Mouse (Mus musculus) midbrain, embryonic 14.5 days (tissue): ENCODE results near the gene Ptprj. TPM values are rescaled to one million over a fixed set of nuclear protein-coding genes. Genes with fewer than 3 reads are reported as not detected.

Experiments
- ATAC-seq: fragments of 200-750 bp; cut with Nextera tagmentation; 2 replicates; pipeline ENCODE4 v1.8.0; 2017; ENCODE audit warnings: moderate number of reproducible peaks, moderate library complexity; ENCODE audit not compliant: low FRiP score, low TSS enrichment
- DNase-seq: peaks from one replicate; pipeline ENCODE4 v3.0.0-alpha.2; 2015
- H3K27ac ChIP-seq: fragments of 300-500 bp; sonication (generic); replicated peaks from 2 replicates; pipeline ENCODE4 v1.5.1; 2014; ENCODE audit warnings: mild to moderate bottlenecking, low read depth, low read length, moderate library complexity
- H3K27me3 ChIP-seq: fragments of 300-500 bp; sonication (generic); 2 replicates; pipeline ENCODE4 v1.6.1; 2014; ENCODE audit warnings: low read length, control low read depth, mixed read lengths; ENCODE audit not compliant: control insufficient read depth, insufficient read depth
- H3K36me3 ChIP-seq: fragments of 300-500 bp; sonication (generic); 2 replicates; pipeline ENCODE4 v1.6.1; 2014; ENCODE audit warnings: low read length, control low read depth; ENCODE audit not compliant: control insufficient read depth, insufficient read depth
- H3K4me1 ChIP-seq: fragments of 300-500 bp; sonication (generic); 2 replicates; pipeline ENCODE4 v1.6.1; 2014; ENCODE audit warnings: mild to moderate bottlenecking, antibody characterized with exemption, low read length, control low read depth; ENCODE audit not compliant: control insufficient read depth, insufficient read depth
- H3K4me2 ChIP-seq: fragments of 300-500 bp; sonication (generic); 2 replicates; pipeline ENCODE4 v1.6.1; 2014; ENCODE audit warnings: mild to moderate bottlenecking, low read length, moderate library complexity
- H3K4me3 ChIP-seq: fragments of 300-500 bp; sonication (generic); replicated peaks from 2 replicates; pipeline ENCODE4 v1.5.1; 2014; ENCODE audit warnings: low read depth, low read length
- H3K9ac ChIP-seq: fragments of 300-500 bp; sonication (generic); replicated peaks from 2 replicates; pipeline ENCODE4 v1.6.1; 2014; ENCODE audit warnings: mild to moderate bottlenecking, low read length, moderate library complexity
- H3K9me3 ChIP-seq: fragments of 300-500 bp; sonication (generic); 2 replicates; pipeline ENCODE4 v1.6.1; 2016; ENCODE audit warnings: low read length, control low read depth, mixed read lengths; ENCODE audit not compliant: control insufficient read depth
- WGBS: fragments of 180-500 bp; shearing (Covaris S2); extraction: QIAGEN DNeasy Blood & Tissue Kit; methylation state at CpG from one replicate; pipeline ENCODE4 v1.1.7; 2014; 5-methylcytosine and 5-hydroxymethylcytosine counted together
- polyA plus RNA-seq: library from polyadenylated mRNA; unstranded; fragments of >200 nt; fragmentation: Nextera tagmentation; extraction: Ambion mirVana; gene quantifications from 2 replicates; pipeline ENCODE4 v1.2.1, GENCODE M21; 2014

Ptprj gene
- polyA plus RNA-seq, 1 experiment from 2014 or later, result 7.1 TPM

- no peak for ATAC-seq
- no peak overlapping the region for H3K27ac ChIP-seq
- no peak overlapping the region for H3K4me3 ChIP-seq
- H3K36me3 ChIP-seq, result no peaks in the 10 kb centered on the region
- no peak overlapping the region for H3K4me2 ChIP-seq
- H3K9me3 ChIP-seq, result no peaks in the 10 kb centered on the region
- no peak overlapping the region for H3K9ac ChIP-seq
- DNase-seq, result peak; percentile 32
- no peaks in the 10 kb centered on the region for H3K4me1 ChIP-seq
- 37% methylated on average over 5 of the region's 5 CpGs for WGBS
- no peaks in the 10 kb centered on the region for H3K27me3 ChIP-seq
These were observed 35.2 kb downstream of the Ptprj start for GRCm38 (mm10) chr2:90545261-90545660.

GRCm38 (mm10) chr2:90543989-90544388 is 36.5 kb downstream of the Ptprj start:
- no peaks in the 10 kb centered on the region for H3K4me1 ChIP-seq
- H3K36me3 ChIP-seq, result no peaks in the 10 kb centered on the region
- whole genome bisulfite sequencing, result 93% methylated on average over 3 of the region's 3 CpGs
- no peak overlapping the region for H3K27ac ChIP-seq
- H3K27me3 ChIP-seq, result no peaks in the 10 kb centered on the region
- H3K4me2 ChIP-seq, result no peak overlapping the region
- ATAC-seq (no peak), DNase-seq (no peak)
- H3K4me3 ChIP-seq, result no peak overlapping the region
- H3K9ac ChIP-seq, result no peak overlapping the region
- H3K9me3 ChIP-seq, result no peaks in the 10 kb centered on the region

- H3K36me3 ChIP-seq, result no peaks in the 10 kb centered on the region
- no peaks in the 10 kb centered on the region for H3K27me3 ChIP-seq
- H3K27ac ChIP-seq, result no peak overlapping the region
- no peak for ATAC-seq
- no peak overlapping the region for H3K9ac ChIP-seq
- H3K4me3 ChIP-seq, result no peak overlapping the region
- no peaks in the 10 kb centered on the region for H3K4me1 ChIP-seq
- WGBS, result 90% methylated on average over 6 of the region's 6 CpGs
- no peak overlapping the region for H3K4me2 ChIP-seq
- no peak for DNase-seq
- no peaks in the 10 kb centered on the region for H3K9me3 ChIP-seq
These were observed 37.2 kb downstream of the Ptprj start for GRCm38 (mm10) chr2:90543106-90543702.

GRCm38 (mm10) chr2:90542656-90543055 is 37.8 kb downstream of the Ptprj start:
- Histone ChIP-seq H3K4me1 (no peaks in the 10 kb centered on the region), H3K4me3 (no peak overlapping the region), H3K9ac (no peak overlapping the region), H3K27ac (no peak overlapping the region), H3K9me3 (no peaks in the 10 kb centered on the region), H3K4me2 (no peak overlapping the region), H3K27me3 (no peaks in the 10 kb centered on the region), H3K36me3 (no peaks in the 10 kb centered on the region)
- ATAC-seq, result no peak
- DNase-seq, result no peak
- WGBS, result 91% methylated on average over 2 of the region's 2 CpGs

- ATAC-seq (no peak), DNase-seq (no peak)
- WGBS, result 68% methylated on average over 4 of the region's 4 CpGs
- Histone ChIP-seq H3K36me3 (no peaks in the 10 kb centered on the region), H3K27me3 (no peaks in the 10 kb centered on the region), H3K9me3 (no peaks in the 10 kb centered on the region), H3K27ac (no peak overlapping the region), H3K9ac (no peak overlapping the region), H3K4me3 (no peak overlapping the region), H3K4me1 (peaks cover 11% of the 10 kb centered on the region; the same call in 1 of the 2 replicates), H3K4me2 (no peak overlapping the region)
These were observed 41.2 kb downstream of the Ptprj start for GRCm38 (mm10) chr2:90539206-90539605.

GRCm38 (mm10) chr2:90537244-90537643 is 43.2 kb downstream of the Ptprj start:
- H3K4me3 ChIP-seq, result no peak overlapping the region
- peaks cover 11% of the 10 kb centered on the region; the same call in 1 of the 2 replicates for H3K4me1 ChIP-seq
- H3K9ac ChIP-seq, result no peak overlapping the region
- no peak overlapping the region for H3K27ac ChIP-seq
- H3K9me3 ChIP-seq, result no peaks in the 10 kb centered on the region
- no peak for ATAC-seq
- WGBS, result 69% methylated on average over 4 of the region's 4 CpGs
- DNase-seq, result no peak
- no peaks in the 10 kb centered on the region for H3K36me3 ChIP-seq
- H3K4me2 ChIP-seq, result no peak overlapping the region
- H3K27me3 ChIP-seq, result no peaks in the 10 kb centered on the region

GRCm38 (mm10) chr2:90536555-90536954 is 43.9 kb downstream of the Ptprj start:
- no peak overlapping the region for H3K4me2 ChIP-seq
- peaks cover 11% of the 10 kb centered on the region; the same call in 1 of the 2 replicates for H3K4me1 ChIP-seq
- no peaks in the 10 kb centered on the region for H3K27me3 ChIP-seq
- H3K36me3 ChIP-seq, result no peaks in the 10 kb centered on the region
- peak; percentile 21 for DNase-seq
- no peak for ATAC-seq
- 57% methylated on average over 9 of the region's 9 CpGs for WGBS
- no peak overlapping the region for H3K9ac ChIP-seq
- no peak overlapping the region for H3K27ac ChIP-seq
- H3K9me3 ChIP-seq, result no peaks in the 10 kb centered on the region
- no peak overlapping the region for H3K4me3 ChIP-seq

GRCm38 (mm10) chr2:90534751-90535150 is 45.7 kb downstream of the Ptprj start:
- no peaks in the 10 kb centered on the region for H3K27me3 ChIP-seq
- H3K4me3 ChIP-seq, result no peak overlapping the region
- DNase-seq (no peak), ATAC-seq (no peak)
- no peak overlapping the region for H3K9ac ChIP-seq
- no peak overlapping the region for H3K4me2 ChIP-seq
- H3K4me1 ChIP-seq, result peaks cover 11% of the 10 kb centered on the region; the same call in 1 of the 2 replicates
- no peaks in the 10 kb centered on the region for H3K9me3 ChIP-seq
- 89% methylated on average over 6 of the region's 6 CpGs for WGBS
- H3K36me3 ChIP-seq, result no peaks in the 10 kb centered on the region
- H3K27ac ChIP-seq, result no peak overlapping the region

GRCm38 (mm10) chr2:90533944-90534343 is 46.5 kb downstream of the Ptprj start:
- no peak overlapping the region for H3K4me3 ChIP-seq
- H3K4me1 ChIP-seq, result peaks cover 11% of the 10 kb centered on the region; the same call in 1 of the 2 replicates
- H3K4me2 ChIP-seq, result no peak overlapping the region
- H3K27ac ChIP-seq, result no peak overlapping the region
- H3K9me3 ChIP-seq, result no peaks in the 10 kb centered on the region
- 95% methylated on average over 7 of the region's 7 CpGs for WGBS
- no peak for ATAC-seq
- DNase-seq, result no peak
- H3K9ac ChIP-seq, result no peak overlapping the region
- H3K27me3 ChIP-seq, result no peaks in the 10 kb centered on the region
- H3K36me3 ChIP-seq, result no peaks in the 10 kb centered on the region
